Mouse (Mus musculus) embryonic fibroblast, embryonic 13.5 days (primary cell): Measurements from ENCODE around the gene Pax7.

Experiments used
- CTCF ChIP-seq: IDR thresholded peaks from 2 replicates; pipeline ENCODE4 v1.5.1; 2011; ENCODE audit warnings: mild to moderate bottlenecking, control low read depth, low read length, moderate library complexity, borderline replicate concordance; ENCODE audit not compliant: insufficient read depth
- POLR2A ChIP-seq: IDR thresholded peaks from 2 replicates; pipeline ENCODE4 v1.6.1; 2011; ENCODE audit warnings: low read depth, mild to moderate bottlenecking, control low read depth, low read length, moderate library complexity

GRCm38 (mm10) chr4:139807820-139808219 lies 25.5 kb downstream of the Pax7 start:
- TF ChIP-seq CTCF (no peak), POLR2A (no peak)
